Mouse (Mus musculus): ENCODE data around the gene Phf13. TPM values are rescaled to one million over a fixed set of nuclear protein-coding genes. Genes with fewer than 3 reads are reported as not detected.
A peak's percentile ranks its signal among the peaks of the same experiment; 100 is the strongest.

Phf13 gene
- polyA plus RNA-seq, 1 experiment from 2014 or later, result 18.6 TPM

- DNase-seq (ENCODE audit: low read depth, low spot score), result no peak
- in situ Hi-C loops (cut with MboI; ENCODE audit: low pct_unique_long_range_greater_than_20kb), result no loop called here
- no peak for TF ChIP-seq CTCF (IDR thresholded peaks at IDR 0.05)
- POLR2A ChIA-PET, result no interaction called here
- ATAC-seq, result no peak
- CTCF ChIA-PET, result interaction anchor here (0.9 to 1.5 kb wide), 2 partner anchors 25 to 90 kb away, joined by 3 read pairs; partner anchors contain the start of gene Tas1r1
- H3K27me3 ChIP-seq, result no peaks in the 10 kb centered on the region
Measured at GRCm38 (mm10) chr4:152013036-152013813, 17.2 kb upstream of the Phf13 start.

- ChIA-PET CTCF (interaction anchor here (0.7 to 1.4 kb wide), 3 partner anchors 9 to 26 kb away, joined by 3 to 5 read pairs (median 3); partner anchors contain the start of gene Tas1r1), POLR2A (no interaction called here)
- H3K27me3 ChIP-seq, result no peaks in the 10 kb centered on the region
- in situ Hi-C loops (cut with MboI; ENCODE audit: low pct_unique_long_range_greater_than_20kb), result no loop called here
- ATAC-seq (no peak), DNase-seq (ENCODE audit: low read depth, low spot score) (no peak)
- no peak for TF ChIP-seq CTCF (IDR thresholded peaks at IDR 0.05)
Measured at GRCm38 (mm10) chr4:152012109-152012508, 16.1 kb upstream of the Phf13 start.

GRCm38 (mm10) chr4:152011171-152011760 is 15.2 kb upstream of the Phf13 start:
- CTCF ChIA-PET, result interaction anchor here (1.4 kb wide), 1 partner anchor 10 kb away, joined by 5 read pairs; no protein-coding TSS in a partner anchor
- in situ Hi-C loops (cut with MboI; ENCODE audit: low pct_unique_long_range_greater_than_20kb), result no loop called here
- POLR2A ChIA-PET, result interaction anchor here (1.2 kb wide), 1 partner anchor 22 kb away, joined by 3 read pairs; the partner anchor contains the start of gene Thap3
- H3K27me3 ChIP-seq, result no peaks in the 10 kb centered on the region
- no peak for TF ChIP-seq CTCF (IDR thresholded peaks at IDR 0.05)
- DNase-seq (ENCODE audit: low read depth, low spot score), result no peak
- no peak for ATAC-seq

- DNase-seq (ENCODE audit: low read depth, low spot score) (no peak), ATAC-seq (no peak)
- no peak for TF ChIP-seq CTCF (IDR thresholded peaks at IDR 0.05)
- ChIA-PET CTCF (no interaction called here), POLR2A (interaction anchor here (1.2 kb wide), 1 partner anchor 22 kb away, joined by 3 read pairs; the partner anchor contains the start of gene Thap3)
- in situ Hi-C loops (cut with MboI; ENCODE audit: low pct_unique_long_range_greater_than_20kb), result no loop called here
- H3K27me3 ChIP-seq, result no peaks in the 10 kb centered on the region
Measured at GRCm38 (mm10) chr4:152010707-152011134, 14.7 kb upstream of the Phf13 start.

GRCm38 (mm10) chr4:152010091-152010706 is 14.1 kb upstream of the Phf13 start:
- in situ Hi-C loops (cut with MboI; ENCODE audit: low pct_unique_long_range_greater_than_20kb), result no loop called here
- ChIA-PET CTCF (interaction anchor here (1.2 to 1.3 kb wide), 2 partner anchors 10 to 35 kb away, joined by 3 to 4 read pairs; no protein-coding TSS in a partner anchor), POLR2A (interaction anchor here (1.0 to 2.1 kb wide), 5 partner anchors 14 to 21 kb away, joined by 3 to 8 read pairs (median 6); partner anchors contain the start of genes Phf13 and Thap3)
- H3K27me3 ChIP-seq, result no peaks in the 10 kb centered on the region
- ATAC-seq (peak; percentile 40), DNase-seq (ENCODE audit: low read depth, low spot score) (no peak)
- TF ChIP-seq CTCF (IDR thresholded peaks at IDR 0.05), result no peak

GRCm38 (mm10) chr4:152009076-152010051 is 13.3 kb upstream of the Phf13 start:
- in situ Hi-C loops (cut with MboI; ENCODE audit: low pct_unique_long_range_greater_than_20kb), result no loop called here
- H3K27me3 ChIP-seq, result no peaks in the 10 kb centered on the region
- DNase-seq (ENCODE audit: low read depth, low spot score) (no peak), ATAC-seq (peak; percentile 4)
- ChIA-PET CTCF (interaction anchor here (1.0 to 1.3 kb wide), 4 partner anchors 11 to 34 kb away, joined by 3 to 4 read pairs (median 3); partner anchors contain the start of gene Thap3), POLR2A (interaction anchor here (1.0 to 2.1 kb wide), 7 partner anchors 11 to 20 kb away, joined by 3 to 8 read pairs (median 5); partner anchors contain the start of gene Phf13)
- TF ChIP-seq CTCF (IDR thresholded peaks at IDR 0.05), result no peak

GRCm38 (mm10) chr4:152008622-152009075 is 12.6 kb upstream of the Phf13 start, which contains the start of gene Klhl21:
TSS of gene Klhl21 (plus strand) at chr4:152008803.
- TF ChIP-seq CTCF (IDR thresholded peaks at IDR 0.05), result no peak
- ChIA-PET POLR2A (interaction anchor here (1.2 to 2.1 kb wide), 7 partner anchors 12 to 28 kb away, joined by 3 to 8 read pairs (median 5); partner anchors contain the start of gene Phf13), CTCF (interaction anchor here (1.0 to 2.5 kb wide), 3 partner anchors 20 to 28 kb away, joined by 3 to 12 read pairs (median 3); partner anchors contain the start of gene Thap3)
- no peaks in the 10 kb centered on the region for H3K27me3 ChIP-seq
- DNase-seq (ENCODE audit: low read depth, low spot score) (no peak), ATAC-seq (peak; percentile 55)
- in situ Hi-C loops (cut with MboI; ENCODE audit: low pct_unique_long_range_greater_than_20kb), result no loop called here

GRCm38 (mm10) chr4:152008148-152008500 is 12.1 kb upstream of the Phf13 start:
- TF ChIP-seq CTCF (IDR thresholded peaks at IDR 0.05), result no peak
- CTCF ChIA-PET, result interaction anchor here (1.0 to 2.5 kb wide), 3 partner anchors 19 to 28 kb away, joined by 3 to 12 read pairs (median 3); partner anchors contain the start of gene Thap3
- no peaks in the 10 kb centered on the region for H3K27me3 ChIP-seq
- DNase-seq (ENCODE audit: low read depth, low spot score) (no peak), ATAC-seq (no peak)
- POLR2A ChIA-PET, result interaction anchor here (1.2 to 2.1 kb wide), 4 partner anchors 14 to 27 kb away, joined by 3 to 7 read pairs (median 5); no protein-coding TSS in a partner anchor
- in situ Hi-C loops (cut with MboI; ENCODE audit: low pct_unique_long_range_greater_than_20kb), result no loop called here

Data from Patski (cell line).